In the genomic region with DNA sequence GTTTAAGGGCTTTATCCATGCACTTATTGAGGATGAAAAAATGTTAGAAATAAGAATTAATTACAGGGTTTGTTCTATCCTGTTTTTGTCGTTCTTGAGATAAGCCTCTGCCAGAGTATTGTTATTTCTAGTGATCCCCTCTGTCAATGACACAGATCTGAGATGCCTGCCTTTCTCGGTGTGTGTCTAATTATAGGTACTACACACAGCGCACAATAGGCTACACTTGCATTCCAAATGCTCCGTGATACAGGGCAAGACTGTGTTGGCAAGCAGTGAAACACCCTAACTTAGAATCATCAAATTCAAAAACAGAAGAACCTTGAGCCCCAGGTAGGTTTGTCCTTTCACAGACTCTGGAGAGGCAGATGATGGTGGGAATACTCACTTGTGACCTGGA, we compare ENCODE assay signal across 22 mouse cellular contexts.
DNase-seq lines count a peak whose midpoint lies in the region; ATAC-seq and TF ChIP-seq lines count a peak whose summit lies in the region.
"Had no signal": no experiment of that assay in that cellular context is flagged by ENCODE, and none has a peak within 500 bp of the region (broad histone marks: within the 10 kb centered on the region; RNA-seq: fewer than 3 reads in every experiment).

No protein-coding gene starts in this region.

- H3K36me3 ChIP-seq in forebrain, postnatal 0 days (ENCODE audit: insufficient read depth) = no peaks in the 10 kb centered on the region
- no peaks in the 10 kb centered on the region for H3K36me3 ChIP-seq in forebrain, embryonic 11.5 days (ENCODE audit: control insufficient read depth, insufficient read depth, low read length)
- H3K36me3 ChIP-seq in heart, embryonic 10.5 days = no peaks in the 10 kb centered on the region
- H3K36me3 ChIP-seq in heart, adult 2 months (ENCODE audit: control insufficient read depth, insufficient read depth, low read length) = no peaks in the 10 kb centered on the region
- no peaks in the 10 kb centered on the region for H3K36me3 ChIP-seq in heart, embryonic 14.5 days (ENCODE audit: control insufficient read depth, insufficient read depth, low read length)
- H3K36me3 ChIP-seq in hindbrain, embryonic 14.5 days (replicated peaks; ENCODE audit: control insufficient read depth, insufficient read depth) = no peaks in the 10 kb centered on the region
- no peaks in the 10 kb centered on the region for H3K36me3 ChIP-seq in hindbrain, embryonic 11.5 days (ENCODE audit: control insufficient read depth, insufficient read depth, low read length)
- H3K36me3 ChIP-seq: forebrain, embryonic 10.5 days; hindbrain, embryonic 10.5 days; hindbrain, embryonic 15.5 days had no signal

- H3K4me3 ChIP-seq in forebrain, postnatal 0 days (ENCODE audit: low read depth, low read length) = no peak overlapping the region
- no peak overlapping the region for H3K4me3 ChIP-seq in forebrain, embryonic 11.5 days (ENCODE audit: low read depth, low read length)
- no peak overlapping the region for H3K4me3 ChIP-seq in heart, embryonic 10.5 days
- no peak overlapping the region for H3K4me3 ChIP-seq in heart, adult 2 months
- no peak overlapping the region for H3K4me3 ChIP-seq in heart, embryonic 14.5 days (ENCODE audit: control insufficient read depth in 1 of 2, insufficient read depth in 1 of 2, low read depth in 1 of 2, low read length in 2 of 2)
- H3K4me3 ChIP-seq in hindbrain, embryonic 14.5 days (replicated peaks; ENCODE audit: low read length) = no peak overlapping the region
- H3K4me3 ChIP-seq in hindbrain, embryonic 11.5 days (ENCODE audit: low read depth, low read length) = no peak overlapping the region
- H3K4me3 ChIP-seq: forebrain, embryonic 10.5 days; hindbrain, embryonic 10.5 days; hindbrain, embryonic 15.5 days had no signal

- 76% methylated on average over 4 of the region's 4 CpGs for WGBS in forebrain, postnatal 0 days
- 91% methylated on average over 4 of the region's 4 CpGs for WGBS in forebrain, embryonic 11.5 days
- 36% methylated on average over 4 of the region's 4 CpGs for WGBS in heart, embryonic 10.5 days
- 18% methylated on average over 4 of the region's 4 CpGs for WGBS in heart, adult 2 months
- WGBS in heart, embryonic 14.5 days = 13% methylated on average over 4 of the region's 4 CpGs
- 80% methylated on average over 4 of the region's 4 CpGs for WGBS in hindbrain, embryonic 14.5 days
- WGBS in hindbrain, embryonic 11.5 days = 88% methylated on average over 4 of the region's 4 CpGs

- no peak for TF ChIP-seq POLR2A in heart, adult 2 months (IDR thresholded peaks at IDR 0.05; ENCODE audit: insufficient read depth, low read depth, low read length)

- no peak for TF ChIP-seq CTCF in forebrain, postnatal 0 days (IDR thresholded peaks at IDR 0.05; ENCODE audit: low read depth)
- no peak for TF ChIP-seq CTCF in heart, adult 2 months (IDR thresholded peaks at IDR 0.05)

- H3K27ac ChIP-seq in forebrain, postnatal 0 days (ENCODE audit: low read depth, low read length) = no peak overlapping the region
- no peak overlapping the region for H3K27ac ChIP-seq in forebrain, embryonic 11.5 days (ENCODE audit: low read depth, low read length)
- H3K27ac ChIP-seq in heart, embryonic 10.5 days = peak overlapping the region; percentile 53; the same call in 1 of the 2 replicates
- H3K27ac ChIP-seq in heart, adult 2 months = no peak overlapping the region
- H3K27ac ChIP-seq in heart, embryonic 14.5 days (replicated peaks in 1 of 2; ENCODE audit: control insufficient read depth in 1 of 2, insufficient read depth in 1 of 2, low read depth in 2 of 2, low read length in 2 of 2) = peak overlapping the region; percentile 29 to 33; a peak in 2 of 4 replicates
- H3K27ac ChIP-seq in hindbrain, embryonic 14.5 days = no peak overlapping the region
- H3K27ac ChIP-seq in hindbrain, embryonic 11.5 days (ENCODE audit: low read depth, low read length) = no peak overlapping the region
- H3K27ac ChIP-seq: forebrain, embryonic 10.5 days; hindbrain, embryonic 10.5 days; hindbrain, embryonic 15.5 days; kidney, postnatal 0 days had no signal

- H3K4me2 ChIP-seq in forebrain, postnatal 0 days (ENCODE audit: low read depth) = no peak overlapping the region
- no peak overlapping the region for H3K4me2 ChIP-seq in forebrain, embryonic 11.5 days (ENCODE audit: low read depth, low read length, severe bottlenecking)
- H3K4me2 ChIP-seq in heart, embryonic 14.5 days (ENCODE audit: low read length) = peak overlapping the region; percentile 26
- no peak overlapping the region for H3K4me2 ChIP-seq in hindbrain, embryonic 14.5 days (replicated peaks)
- no peak overlapping the region for H3K4me2 ChIP-seq in hindbrain, embryonic 11.5 days (replicated peaks; ENCODE audit: low read depth, low read length)
- H3K4me2 ChIP-seq: hindbrain, embryonic 15.5 days had no signal

- H3K27me3 ChIP-seq in forebrain, postnatal 0 days (ENCODE audit: insufficient read depth, low read length) = no peaks in the 10 kb centered on the region
- no peaks in the 10 kb centered on the region for H3K27me3 ChIP-seq in forebrain, embryonic 11.5 days (ENCODE audit: control insufficient read depth, insufficient read depth, low read length)
- no peaks in the 10 kb centered on the region for H3K27me3 ChIP-seq in heart, embryonic 10.5 days (ENCODE audit: insufficient read depth, poor library complexity, severe bottlenecking)
- no peaks in the 10 kb centered on the region for H3K27me3 ChIP-seq in heart, adult 2 months (ENCODE audit: control insufficient read depth, insufficient read depth, low read length)
- no peaks in the 10 kb centered on the region for H3K27me3 ChIP-seq in heart, embryonic 14.5 days (ENCODE audit: control insufficient read depth, insufficient read depth, low read length)
- H3K27me3 ChIP-seq in hindbrain, embryonic 14.5 days (ENCODE audit: control insufficient read depth, insufficient read depth, low read length) = no peaks in the 10 kb centered on the region
- H3K27me3 ChIP-seq in hindbrain, embryonic 11.5 days (ENCODE audit: control insufficient read depth, insufficient read depth, low read length) = no peaks in the 10 kb centered on the region
- H3K27me3 ChIP-seq: hindbrain, embryonic 15.5 days had no signal

- no peaks in the 10 kb centered on the region for H3K79me2 ChIP-seq in heart, adult 2 months (replicated peaks; ENCODE audit: control insufficient read depth, insufficient read depth, low read length)

- H3K9ac ChIP-seq in forebrain, postnatal 0 days = no peak overlapping the region
- no peak overlapping the region for H3K9ac ChIP-seq in forebrain, embryonic 11.5 days (ENCODE audit: low read length)
- H3K9ac ChIP-seq in heart, adult 2 months (ENCODE audit: low read depth, low read length) = no peak overlapping the region
- H3K9ac ChIP-seq in heart, embryonic 14.5 days (ENCODE audit: low read length) = no peak overlapping the region
- H3K9ac ChIP-seq in hindbrain, embryonic 14.5 days = no peak overlapping the region
- H3K9ac ChIP-seq in hindbrain, embryonic 11.5 days (ENCODE audit: low read depth, low read length) = no peak overlapping the region
- H3K9ac ChIP-seq: hindbrain, embryonic 15.5 days had no signal

- intact Hi-C loops in heart, adult 2 months (cut with DNase I) = no loop called here
- intact Hi-C loops in heart, postnatal 25 days (cut with DNase I) = no loop called here

- H3K9me3 ChIP-seq in forebrain, postnatal 0 days (ENCODE audit: low read length) = no peaks in the 10 kb centered on the region
- no peaks in the 10 kb centered on the region for H3K9me3 ChIP-seq in forebrain, embryonic 11.5 days (ENCODE audit: control insufficient read depth, low read length)
- no peaks in the 10 kb centered on the region for H3K9me3 ChIP-seq in heart, embryonic 10.5 days
- no peaks in the 10 kb centered on the region for H3K9me3 ChIP-seq in heart, embryonic 14.5 days (ENCODE audit: control insufficient read depth, low read length)
- H3K9me3 ChIP-seq in hindbrain, embryonic 14.5 days (ENCODE audit: control insufficient read depth, low read length) = no peaks in the 10 kb centered on the region
- no peaks in the 10 kb centered on the region for H3K9me3 ChIP-seq in hindbrain, embryonic 11.5 days (ENCODE audit: control insufficient read depth, low read length)
- H3K9me3 ChIP-seq: forebrain, embryonic 10.5 days; hindbrain, embryonic 10.5 days; hindbrain, embryonic 15.5 days had no signal

- H3K4me1 ChIP-seq in forebrain, postnatal 0 days (ENCODE audit: insufficient read depth) = no peaks in the 10 kb centered on the region
- no peaks in the 10 kb centered on the region for H3K4me1 ChIP-seq in forebrain, embryonic 11.5 days (replicated peaks; ENCODE audit: control insufficient read depth, insufficient read depth, low read length)
- no peaks in the 10 kb centered on the region for H3K4me1 ChIP-seq in heart, embryonic 10.5 days
- no peaks in the 10 kb centered on the region for H3K4me1 ChIP-seq in heart, adult 2 months (ENCODE audit: control insufficient read depth, insufficient read depth, low read length)
- H3K4me1 ChIP-seq in heart, embryonic 14.5 days (ENCODE audit: control insufficient read depth in 2 of 2, insufficient read depth in 2 of 2, low read length in 2 of 2) = peaks cover 0 to 5% of the 10 kb centered on the region in 2 experiments; a peak in 1 of 4 replicates
- no peaks in the 10 kb centered on the region for H3K4me1 ChIP-seq in hindbrain, embryonic 14.5 days (replicated peaks; ENCODE audit: control insufficient read depth, insufficient read depth, low read length)
- H3K4me1 ChIP-seq in hindbrain, embryonic 11.5 days (replicated peaks; ENCODE audit: control insufficient read depth, insufficient read depth, low read length) = no peaks in the 10 kb centered on the region
- H3K4me1 ChIP-seq: forebrain, embryonic 10.5 days; hindbrain, embryonic 10.5 days; hindbrain, embryonic 15.5 days had no signal

- no peak for DNase-seq in forebrain, postnatal 0 days
- no peak for DNase-seq in forebrain, embryonic 11.5 days (ENCODE audit: low spot score)
- no peak for DNase-seq in heart, embryonic 10.5 days (ENCODE audit: low spot score)
- no peak for DNase-seq in heart, adult 2 months
- DNase-seq in heart, postnatal 25 days (ENCODE audit: low spot score) = no peak
- DNase-seq in hindbrain, embryonic 14.5 days (ENCODE audit: low spot score) = peak; percentile 20
- no peak for DNase-seq in hindbrain, embryonic 11.5 days (ENCODE audit: low spot score)
- DNase-seq: adrenal gland, adult 8-10 months; adrenal gland, postnatal 25 days; cerebellum, adult 11-12 months; cerebellum, adult 8-10 months; cerebellum, postnatal 14 days; gastrocnemius, postnatal 25 days; kidney, adult 2 months had no signal

- ATAC-seq in forebrain, postnatal 0 days = peak; percentile 40; the same call in 1 of the 2 replicates
- no peak for ATAC-seq in forebrain, embryonic 11.5 days (replicated peaks; ENCODE audit: low FRiP score)
- peak; percentile 61; the same call in 1 of the 2 replicates for ATAC-seq in heart, embryonic 14.5 days (ENCODE audit: insufficient number of reproducible peaks, insufficient read depth, low FRiP score, low read depth)
- ATAC-seq in hindbrain, embryonic 14.5 days (ENCODE audit: low FRiP score) = no peak
- no peak for ATAC-seq in hindbrain, embryonic 11.5 days (ENCODE audit: low FRiP score)
- ATAC-seq: activated CD4-positive, CD25-positive, alpha-beta regulatory T cell, adult 4 months; forebrain, embryonic 14.5 days; intestine, postnatal 0 days had no signal

- TF ChIP-seq EP300 in heart, adult 2 months (IDR thresholded peaks at IDR 0.05; ENCODE audit: insufficient read depth, low read depth, low read length) = no peak

Comparison
In these comparisons a context has a peak if more than half of its experiments do, and no peak if none do; other contexts are left out.
1. ATAC-seq: peak in forebrain, postnatal 0 days (single experiment) and heart, embryonic 14.5 days (single experiment); none in forebrain, embryonic 11.5 days (single experiment), hindbrain, embryonic 14.5 days (single experiment) and hindbrain, embryonic 11.5 days (single experiment).
2. H3K27ac ChIP-seq: peak in heart, embryonic 10.5 days (single experiment) and heart, embryonic 14.5 days (2 of 2); none in forebrain, postnatal 0 days (single experiment), forebrain, embryonic 11.5 days (single experiment), heart, adult 2 months (single experiment), hindbrain, embryonic 14.5 days (single experiment) and hindbrain, embryonic 11.5 days (single experiment).